Mouse (Mus musculus) neutrophil, adult 59 days (primary cell): ENCODE data around the gene Mup18. TPM values are rescaled to one million over a fixed set of nuclear protein-coding genes. Genes with fewer than 3 reads are reported as not detected.

Source experiments
- total RNA-seq, 2 experiments: library from RNA; stranded (reverse); gene quantifications; 1 replicate in 1 of 2; 2 replicates in 1 of 2; pipeline ENCODE4 v1.2.4; 2023

Gene Mup18
- not detected for total RNA-seq

DNA sequence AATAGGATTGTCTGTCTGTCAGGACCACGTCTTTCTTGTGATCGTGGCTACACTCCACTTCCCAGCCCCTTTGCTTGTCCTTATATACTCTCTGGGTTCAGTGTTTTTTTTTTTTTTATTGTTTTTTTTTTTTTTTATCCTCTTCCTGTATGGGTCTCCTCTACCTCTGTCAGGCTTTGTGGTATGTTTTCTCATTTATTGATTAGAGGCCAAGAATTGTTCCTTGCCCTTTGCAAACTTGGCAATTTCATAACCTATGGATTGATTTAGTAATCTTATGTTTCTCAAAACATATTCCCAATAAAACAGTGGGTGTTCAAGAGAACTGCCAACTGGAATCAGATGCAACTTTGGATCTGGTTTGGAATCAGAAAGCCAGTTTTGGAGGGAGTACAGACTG is at the start of gene Mup18:
Gene Mup18, minus strand, starts transcription at position 101 of the 400 bp plus-strand sequence.

Other genes starting within 250 kb of the Mup18 start
- gene Mup15, start 234.4 kb downstream of the Mup18 start, total RNA-seq: not detected
- gene Mup16, start 154.6 kb downstream of the Mup18 start, total RNA-seq: not detected
- not detected for gene Mup17, start 78.3 kb downstream of the Mup18 start, total RNA-seq
- gene Mup19, start 108.1 kb upstream of the Mup18 start, total RNA-seq: not detected
- not detected for gene Mup5, start 161.1 kb upstream of the Mup18 start, total RNA-seq